Mouse (Mus musculus) G1E (cell line): ENCODE measurements around the gene Abcd1. TPM values are rescaled to one million over a fixed set of nuclear protein-coding genes. Genes with fewer than 3 reads are reported as not detected.
"Not testable (repeated sequence)": the region's sequence is repeated elsewhere in the genome, so short reads cannot be mapped to it uniquely, and the experiment has no call there.

Experiments
- ATAC-seq: 2 replicates; pipeline ENCODE4 v1.8.0; 2016; ENCODE audit warnings: mild to moderate bottlenecking; ENCODE audit not compliant: insufficient number of reproducible peaks, poor library complexity, low FRiP score, severe bottlenecking; ENCODE audit errors: extremely low read depth
- DNase-seq: peaks from one replicate; pipeline ENCODE4 v3.0.0; 2012; ENCODE audit warnings: low spot score
- H3K27me3 ChIP-seq: 2 replicates; pipeline ENCODE4 v1.6.1; 2012; ENCODE audit warnings: mild to moderate bottlenecking, low read length, inconsistent platforms; ENCODE audit not compliant: insufficient read depth
- H3K36me3 ChIP-seq: replicated peaks from 2 replicates; pipeline ENCODE3; 2012; ENCODE audit warnings: mild to moderate bottlenecking, inconsistent platforms
- H3K4me1 ChIP-seq: 2 replicates; pipeline ENCODE4 v1.6.1; 2012; ENCODE audit warnings: low read depth, low read length, inconsistent platforms, mixed read lengths; ENCODE audit not compliant: insufficient read depth
- H3K4me3 ChIP-seq: 2 replicates; pipeline ENCODE4 v1.5.1; 2012; ENCODE audit warnings: low read depth, mild to moderate bottlenecking, inconsistent platforms, low read length, moderate library complexity, mixed read lengths
- H3K9me3 ChIP-seq: replicated peaks from 2 replicates; pipeline ENCODE4 v1.6.1; 2012; ENCODE audit warnings: inconsistent platforms
- CTCF ChIP-seq: IDR thresholded peaks from 2 replicates; pipeline ENCODE4 v1.5.1; 2012; ENCODE audit warnings: low read depth, low read length, inconsistent platforms, mixed read lengths
- GATA1 ChIP-seq: IDR thresholded peaks from 2 replicates; pipeline ENCODE4 v1.6.1; 2012; ENCODE audit warnings: borderline replicate concordance, low read length, inconsistent platforms, mixed read lengths
- GATA2 ChIP-seq: IDR thresholded peaks from 2 replicates; pipeline ENCODE4 v1.6.1; 2012; ENCODE audit warnings: low read depth, low read length, inconsistent platforms, borderline replicate concordance
- POLR2AphosphoS5 ChIP-seq: IDR thresholded peaks from 2 replicates; pipeline ENCODE4 v1.6.1; 2012; ENCODE audit warnings: low read depth, low read length, inconsistent platforms; ENCODE audit not compliant: insufficient replicate concordance
- TAL1 ChIP-seq: conservative IDR thresholded peaks from 2 replicates; pipeline ENCODE4 v1.6.1; 2012; ENCODE audit warnings: low read depth, low read length, inconsistent platforms, mixed read lengths
- polyA plus RNA-seq: library from polyadenylated mRNA; stranded (reverse); fragments of >175 nt; gene quantifications from 2 replicates; pipeline ENCODE4 v1.2.3, GENCODE M21; 2012
- total RNA-seq, 2 experiments: library from RNA; stranded (forward) in 1 of 2; stranded (reverse) in 1 of 2; fragments of 200-1000 nt in 1 of 2; fragments of >200 nt in 1 of 2; fragmentation: Nextera tagmentation in 1 of 2; gene quantifications; 2 replicates each; pipeline ENCODE4 v1.2.3; 2014 to 2017

The Abcd1 gene
- total and polyA plus RNA-seq, 3 experiments: 7.0 to 19.4 (median 17.1) TPM

DNA sequence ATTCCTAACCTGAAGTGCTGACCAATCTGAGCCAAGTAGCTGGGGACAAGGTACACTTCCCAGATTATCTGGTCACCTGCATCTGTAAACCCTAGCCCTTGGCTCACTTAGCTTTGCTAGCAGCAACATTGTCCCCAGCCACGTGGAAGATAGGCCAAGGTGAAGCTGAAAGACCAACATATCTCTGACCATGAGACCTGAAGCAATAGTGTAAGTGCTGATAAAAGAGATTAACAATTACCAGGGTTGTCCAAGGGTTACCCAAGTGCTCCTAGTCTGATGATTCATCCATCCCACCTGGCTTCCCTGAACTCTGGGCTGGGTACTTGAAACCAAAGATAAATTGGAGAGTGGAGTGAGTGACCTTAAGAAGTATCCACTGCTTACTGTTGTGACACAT lies 14.5 kb downstream of the Abcd1 start:
- H3K4me3 ChIP-seq: no peak overlapping the region
- TF ChIP-seq CTCF: no peak
- no peak for TF ChIP-seq POLR2AphosphoS5
- no peak for TF ChIP-seq GATA1
- no peak for TF ChIP-seq GATA2
- TF ChIP-seq TAL1: no peak
- DNase-seq (no peak), ATAC-seq (no peak)
- H3K4me1 ChIP-seq: no peaks in the 10 kb centered on the region
- no peaks in the 10 kb centered on the region for H3K27me3 ChIP-seq
- H3K9me3 ChIP-seq: no peaks in the 10 kb centered on the region
- peaks cover 54% of the 10 kb centered on the region for H3K36me3 ChIP-seq

DNA sequence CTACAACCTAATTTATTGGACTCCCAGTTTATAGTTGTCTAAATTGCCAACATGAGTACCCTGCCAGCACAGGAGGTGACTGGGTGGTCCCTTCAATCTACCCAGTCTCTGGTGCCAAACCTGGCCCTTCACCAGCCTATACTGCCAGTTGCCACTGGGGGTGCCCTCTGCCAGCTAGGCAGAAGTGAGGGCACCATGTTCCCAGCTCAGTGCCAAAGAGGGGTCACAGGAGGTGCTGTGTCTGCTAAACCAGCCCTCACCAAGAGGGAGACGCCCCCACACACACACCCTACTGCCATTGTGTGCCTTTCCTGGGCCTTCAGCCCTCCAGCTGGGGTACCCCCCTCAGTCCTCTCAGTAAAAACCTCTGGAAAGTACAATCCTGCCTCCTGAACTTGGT lies 21.8 kb downstream of the Abcd1 start:
- TF ChIP-seq TAL1 (no peak), CTCF (no peak), GATA1 (no peak), POLR2AphosphoS5 (no peak), GATA2 (no peak)
- DNase-seq (no peak), ATAC-seq (no peak)
- H3K4me3 ChIP-seq: no peak overlapping the region
- no peaks in the 10 kb centered on the region for H3K4me1 ChIP-seq
- peaks cover 36% of the 10 kb centered on the region for H3K36me3 ChIP-seq
- no peaks in the 10 kb centered on the region for H3K9me3 ChIP-seq
- no peaks in the 10 kb centered on the region for H3K27me3 ChIP-seq

DNA sequence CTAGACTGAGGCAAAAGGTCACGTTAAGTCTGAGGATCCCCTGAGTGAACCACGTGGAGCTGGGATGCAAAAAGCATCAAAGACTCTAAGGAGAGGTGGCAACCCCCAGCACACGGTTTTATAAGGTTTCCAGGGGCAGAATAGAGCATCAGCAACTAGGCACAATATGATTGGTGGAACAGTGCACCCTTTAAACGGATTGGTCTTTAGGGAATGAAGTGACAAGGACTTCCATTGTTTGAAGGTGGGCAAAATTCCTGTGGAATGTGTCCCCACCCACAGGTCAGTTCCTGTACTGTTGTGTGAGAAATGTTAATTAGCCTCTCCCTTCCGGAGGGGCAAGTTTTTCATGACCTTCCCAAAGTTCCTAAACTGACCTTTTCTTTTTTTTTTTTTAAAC lies 22.8 kb downstream of the Abcd1 start:
- H3K4me3 ChIP-seq: no peak overlapping the region
- peaks cover 29% of the 10 kb centered on the region for H3K36me3 ChIP-seq
- no peaks in the 10 kb centered on the region for H3K9me3 ChIP-seq
- TF ChIP-seq TAL1: no peak
- TF ChIP-seq CTCF: no peak
- TF ChIP-seq GATA2: no peak
- TF ChIP-seq GATA1: no peak
- no peak for TF ChIP-seq POLR2AphosphoS5
- no peaks in the 10 kb centered on the region for H3K4me1 ChIP-seq
- no peaks in the 10 kb centered on the region for H3K27me3 ChIP-seq
- ATAC-seq: no peak
- DNase-seq: no peak

DNA sequence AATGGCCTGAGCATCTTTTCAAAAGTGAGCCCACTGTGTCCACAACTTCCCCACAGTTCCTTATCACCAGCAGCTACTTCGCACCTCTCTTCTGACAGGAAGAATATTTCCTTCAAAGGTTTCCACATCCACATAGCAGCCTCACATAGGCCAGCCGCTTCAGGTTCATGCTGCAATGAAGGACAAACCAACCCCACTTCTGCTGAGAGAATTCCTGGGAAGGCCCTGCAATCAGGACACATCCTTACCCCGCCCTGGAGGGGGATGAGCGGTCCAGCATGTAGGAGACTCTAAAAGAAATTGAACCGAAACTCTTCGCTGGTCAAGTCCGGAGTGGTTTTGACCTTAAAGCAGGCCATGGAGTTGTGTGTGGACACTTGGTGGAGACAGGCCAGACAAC lies 23.4 kb downstream of the Abcd1 start:
- not testable (repeated sequence) for H3K4me3 ChIP-seq, H3K9me3 ChIP-seq, H3K4me1 ChIP-seq, DNase-seq, H3K27me3 ChIP-seq, ATAC-seq
- H3K36me3 ChIP-seq: peaks cover 23% of the 10 kb centered on the region

DNA sequence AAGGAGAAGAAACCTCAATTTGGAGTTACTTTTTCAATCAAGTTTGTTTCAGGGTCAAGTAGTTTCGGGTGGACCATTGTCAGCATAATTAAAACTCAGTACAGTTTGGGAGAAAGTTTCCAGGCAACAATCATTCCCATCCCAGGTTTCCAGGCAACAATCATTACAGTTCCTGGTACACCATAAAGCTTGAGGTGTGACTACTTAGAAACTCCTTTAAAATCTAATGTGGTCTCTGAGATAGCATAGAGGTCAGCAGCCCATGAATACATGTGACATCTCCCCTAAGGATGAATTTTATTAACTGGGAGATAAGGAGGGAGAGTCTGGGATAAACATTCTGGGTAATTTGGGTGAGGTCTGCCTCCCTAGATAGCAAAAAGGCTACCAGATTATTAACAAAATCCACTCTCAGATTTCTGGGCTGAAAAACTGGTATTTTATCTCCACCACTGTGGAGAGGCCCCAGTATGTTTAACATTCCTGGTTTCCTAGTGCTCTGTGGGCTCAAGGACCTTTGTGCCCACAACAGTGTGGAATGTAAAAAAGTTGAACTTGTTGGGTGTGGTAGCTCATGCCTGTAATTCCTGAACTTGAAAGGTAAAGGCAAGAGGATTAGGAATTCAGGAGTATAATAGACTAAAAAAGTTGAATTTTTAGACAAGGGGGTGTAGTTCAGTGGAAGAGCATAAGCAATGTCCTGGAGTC lies 28.5 kb downstream of the Abcd1 start:
- H3K27me3 ChIP-seq: no peaks in the 10 kb centered on the region
- ATAC-seq (no peak), DNase-seq (no peak)
- H3K36me3 ChIP-seq: no peaks in the 10 kb centered on the region
- no peaks in the 10 kb centered on the region for H3K4me1 ChIP-seq
- no peak for TF ChIP-seq TAL1
- TF ChIP-seq POLR2AphosphoS5: no peak
- no peak for TF ChIP-seq CTCF
- TF ChIP-seq GATA1: no peak
- TF ChIP-seq GATA2: no peak
- H3K9me3 ChIP-seq: no peaks in the 10 kb centered on the region
- H3K4me3 ChIP-seq: no peak overlapping the region

DNA sequence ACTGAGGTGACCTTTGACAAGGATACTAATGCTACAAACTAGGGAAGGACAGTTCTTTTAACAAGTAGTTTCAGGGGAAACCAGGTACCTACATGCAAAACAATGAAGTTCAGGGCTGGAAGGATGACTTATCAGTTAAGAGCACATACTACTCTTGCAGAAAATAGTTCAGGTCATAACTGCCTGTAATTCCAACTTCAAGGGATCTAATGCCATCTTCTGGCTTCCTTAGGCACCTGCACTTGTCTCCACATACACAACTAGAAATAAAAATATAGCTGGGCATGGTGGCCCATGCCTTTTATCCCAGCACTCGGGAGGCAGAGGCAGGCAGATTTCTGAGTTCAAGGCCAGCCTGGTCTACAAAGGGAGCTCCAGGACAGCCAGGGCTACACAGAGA lies 32.6 kb downstream of the Abcd1 start:
- no peaks in the 10 kb centered on the region for H3K9me3 ChIP-seq
- H3K36me3 ChIP-seq: no peaks in the 10 kb centered on the region
- H3K4me1 ChIP-seq: no peaks in the 10 kb centered on the region
- TF ChIP-seq CTCF: no peak
- no peak for TF ChIP-seq GATA1
- no peak for TF ChIP-seq TAL1
- no peak for TF ChIP-seq GATA2
- no peak for TF ChIP-seq POLR2AphosphoS5
- no peak overlapping the region for H3K4me3 ChIP-seq
- no peaks in the 10 kb centered on the region for H3K27me3 ChIP-seq
- ATAC-seq (no peak), DNase-seq (no peak)
